Mouse (Mus musculus): ENCODE results near the gene Yipf1. TPM values are rescaled to one million over a fixed set of nuclear protein-coding genes. Genes with fewer than 3 reads are reported as not detected.
"Not testable (repeated sequence)": the region's sequence is repeated elsewhere in the genome, so short reads cannot be mapped to it uniquely, and the experiment has no call there.

Gene Yipf1
- polyA plus RNA-seq, 1 experiment from 2014 or later = 38.8 TPM

- Histone ChIP-seq H3K27ac (no peak overlapping the region), H3K4me3 (no peak overlapping the region), H3K27me3 (ENCODE audit: poor library complexity, severe bottlenecking) (no peaks in the 10 kb centered on the region), H3K9me3 (no peaks in the 10 kb centered on the region), H3K36me3 (replicated peaks) (0 out of 2 replicates have a peak, but pooled peaks cover 4% of the 10 kb centered on the region), H3K4me1 (no peaks in the 10 kb centered on the region)
- no peak for DNase-seq (ENCODE audit: extremely low spot score, low spot score)
- WGBS = 89% methylated on average over 7 of the region's 7 CpGs
Observed at GRCm38 (mm10) chr4:107360457-107361145, 46.4 kb downstream of the Yipf1 start.

GRCm38 (mm10) chr4:107362755-107363154 lies 48.6 kb downstream of the Yipf1 start:
- no peaks in the 10 kb centered on the region for H3K4me1 ChIP-seq
- no peak for DNase-seq (ENCODE audit: extremely low spot score, low spot score)
- WGBS = 73% methylated on average over 4 of the region's 4 CpGs
- no peaks in the 10 kb centered on the region for H3K27me3 ChIP-seq (ENCODE audit: poor library complexity, severe bottlenecking)
- H3K27ac ChIP-seq = no peak overlapping the region
- no peaks in the 10 kb centered on the region for H3K9me3 ChIP-seq
- no peak overlapping the region for H3K4me3 ChIP-seq
- 0 out of 2 replicates have a peak, but pooled peaks cover 4% of the 10 kb centered on the region for H3K36me3 ChIP-seq (replicated peaks)

DNA sequence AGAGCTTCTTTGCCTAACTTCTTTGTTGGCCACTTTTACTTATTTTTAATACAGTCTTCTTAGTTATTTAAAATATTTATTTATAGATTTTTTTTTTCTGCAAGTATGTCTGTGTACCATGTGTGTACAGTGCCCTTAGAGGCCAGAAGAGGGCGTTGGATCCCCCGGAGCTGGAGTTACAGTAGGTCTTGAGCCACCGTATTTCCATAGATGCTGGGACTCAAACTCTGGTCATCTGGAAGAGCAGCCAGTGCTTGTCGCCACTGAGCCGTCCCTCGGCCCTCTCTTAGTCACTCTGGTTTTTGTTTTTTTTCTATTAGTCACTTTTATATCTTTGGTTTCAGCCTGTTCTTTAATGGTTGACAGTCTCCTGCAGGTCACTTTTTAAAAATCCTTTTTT lies 49.4 kb downstream of the Yipf1 start:
- Histone ChIP-seq H3K9me3 (no peaks in the 10 kb centered on the region), H3K27me3 (ENCODE audit: poor library complexity, severe bottlenecking) (no peaks in the 10 kb centered on the region), H3K36me3 (replicated peaks) (0 out of 2 replicates have a peak, but pooled peaks cover 4% of the 10 kb centered on the region), H3K4me3 (no peak overlapping the region), H3K4me1 (peaks cover 3% of the 10 kb centered on the region), H3K27ac (no peak overlapping the region)
- WGBS = 83% methylated on average over 6 of the region's 6 CpGs
- DNase-seq (ENCODE audit: extremely low spot score, low spot score) = no peak

DNA sequence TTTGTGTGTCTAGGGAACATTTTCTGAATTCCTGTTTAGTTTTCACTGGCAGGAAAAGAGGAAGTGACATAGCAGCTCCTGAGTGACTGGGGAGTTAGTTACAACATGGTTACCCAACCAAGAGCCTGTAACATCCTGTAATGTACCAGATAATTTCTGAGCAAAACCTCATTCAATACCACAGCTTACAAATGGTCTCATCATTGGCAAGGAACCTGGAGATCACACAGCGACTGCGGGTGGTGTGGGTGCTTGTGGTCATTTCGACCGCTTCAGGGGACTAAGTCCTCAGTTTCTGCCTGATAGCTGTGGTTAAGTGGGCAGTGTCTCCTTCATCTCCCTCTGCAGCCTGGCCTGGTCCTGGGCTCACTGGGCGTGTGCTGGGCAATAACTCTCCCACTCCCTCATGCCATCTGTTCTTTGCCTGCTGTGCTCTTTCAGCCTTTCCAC lies 50.1 kb downstream of the Yipf1 start:
- DNase-seq (ENCODE audit: extremely low spot score, low spot score) = no peak
- Histone ChIP-seq H3K36me3 (replicated peaks) (peaks cover 5% of the 10 kb centered on the region; the same call in 1 of the 2 replicates), H3K9me3 (no peaks in the 10 kb centered on the region), H3K4me3 (no peak overlapping the region), H3K27me3 (ENCODE audit: poor library complexity, severe bottlenecking) (no peaks in the 10 kb centered on the region), H3K27ac (no peak overlapping the region), H3K4me1 (peaks cover 9% of the 10 kb centered on the region)
- WGBS = 91% methylated on average over 5 of the region's 5 CpGs

DNA sequence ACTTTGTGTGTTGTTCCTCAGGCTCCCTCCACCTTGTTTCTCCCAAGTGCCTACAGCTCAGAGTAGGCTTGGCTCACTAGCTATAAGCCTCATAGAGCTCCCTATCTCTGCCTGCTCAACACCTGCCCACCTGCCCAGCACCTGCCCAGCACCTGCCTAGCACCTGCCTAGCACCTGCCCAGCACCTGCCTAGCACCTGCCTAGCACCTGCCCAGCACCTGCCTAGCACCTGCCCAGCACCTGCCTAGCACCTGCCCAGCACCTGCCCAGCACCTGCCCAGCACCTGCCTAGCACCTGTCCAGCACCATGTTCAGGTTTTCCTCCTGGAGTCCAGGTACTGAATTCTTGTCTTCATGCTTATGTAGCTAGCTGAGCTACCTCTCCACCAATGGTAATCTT lies 52.2 kb downstream of the Yipf1 start:
- Histone ChIP-seq H3K36me3 (replicated peaks) (peaks cover 23% of the 10 kb centered on the region), H3K4me1 (peaks cover 15% of the 10 kb centered on the region)
- not testable (repeated sequence) for H3K9me3 ChIP-seq; H3K27ac ChIP-seq; DNase-seq (ENCODE audit: extremely low spot score, low spot score); H3K27me3 ChIP-seq (ENCODE audit: poor library complexity, severe bottlenecking); H3K4me3 ChIP-seq

DNA sequence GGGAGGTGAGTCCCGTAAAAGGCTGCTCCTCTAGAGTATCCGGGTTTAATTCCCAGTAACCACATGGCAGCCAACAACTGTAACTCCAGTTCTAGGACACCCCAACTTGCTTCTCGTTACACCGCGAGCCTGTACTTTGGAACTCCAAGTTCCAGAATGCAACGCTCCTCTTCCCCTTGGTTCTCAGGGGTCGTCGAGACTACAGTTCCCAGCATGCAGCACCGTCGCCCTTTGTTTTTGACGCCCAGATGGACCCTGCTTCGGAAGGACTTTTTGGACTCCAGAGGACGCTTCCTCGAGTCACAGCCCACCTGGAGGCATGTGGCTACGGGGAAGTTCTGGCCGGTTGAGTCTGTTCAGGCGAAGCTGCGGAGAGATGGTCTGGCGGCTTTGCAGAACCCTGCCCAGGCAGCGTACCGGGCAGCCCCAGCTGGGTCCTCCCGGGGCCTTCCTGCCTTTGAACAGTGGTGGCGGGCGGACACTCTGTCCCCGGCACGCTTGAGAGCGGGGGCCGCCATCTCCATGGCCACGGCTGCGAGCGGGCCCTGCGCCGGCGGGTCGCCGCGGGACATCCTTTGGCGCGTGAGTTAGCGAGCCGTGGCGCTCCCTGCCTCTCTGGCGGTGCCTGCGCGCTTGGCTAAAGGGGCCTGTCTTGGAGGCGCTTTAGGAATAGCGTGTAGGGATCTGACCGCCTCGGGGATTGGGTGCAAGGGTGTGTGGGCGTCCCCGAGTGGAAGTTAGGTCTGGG lies 53.6 kb downstream of the Yipf1 start, which contains the start of gene Ndc1:
Gene Ndc1 (plus strand): TSS at position 218 of the 748 bp plus-strand sequence.
- Histone ChIP-seq H3K36me3 (replicated peaks) (peaks cover 36% of the 10 kb centered on the region), H3K4me3 (peak within 1 kb of the TSS; percentile 93), H3K9me3 (no peaks in the 10 kb centered on the region), H3K4me1 (peaks cover 15% of the 10 kb centered on the region), H3K27me3 (ENCODE audit: poor library complexity, severe bottlenecking) (no peaks in the 10 kb centered on the region), H3K27ac (peak within 1 kb of the TSS; percentile 99)
- DNase-seq (ENCODE audit: extremely low spot score, low spot score) = peak; percentile 92
- WGBS = under 1% methylated on average over 51 of the region's 51 CpGs

- H3K4me3 ChIP-seq = no peak overlapping the region
- DNase-seq (ENCODE audit: extremely low spot score, low spot score) = no peak
- peaks cover 15% of the 10 kb centered on the region for H3K4me1 ChIP-seq
- WGBS = 80% methylated on average over 2 of the region's 2 CpGs
- H3K36me3 ChIP-seq (replicated peaks) = peaks cover 82% of the 10 kb centered on the region
- H3K27me3 ChIP-seq (ENCODE audit: poor library complexity, severe bottlenecking) = no peaks in the 10 kb centered on the region
- H3K9me3 ChIP-seq = no peaks in the 10 kb centered on the region
- H3K27ac ChIP-seq = no peak overlapping the region
Observed at GRCm38 (mm10) chr4:107372304-107372703, 58.1 kb downstream of the Yipf1 start.

GRCm38 (mm10) chr4:107374677-107375076 lies 60.5 kb downstream of the Yipf1 start:
- no peak for DNase-seq (ENCODE audit: extremely low spot score, low spot score)
- no peaks in the 10 kb centered on the region for H3K27me3 ChIP-seq (ENCODE audit: poor library complexity, severe bottlenecking)
- WGBS = 92% methylated on average over 4 of the region's 4 CpGs
- no peak overlapping the region for H3K4me3 ChIP-seq
- H3K4me1 ChIP-seq = 0 out of 2 replicates have a peak, but pooled peaks cover 1% of the 10 kb centered on the region
- peaks cover 97% of the 10 kb centered on the region for H3K36me3 ChIP-seq (replicated peaks)
- H3K27ac ChIP-seq = no peak overlapping the region
- no peaks in the 10 kb centered on the region for H3K9me3 ChIP-seq

- no peak overlapping the region for H3K4me3 ChIP-seq
- peaks cover 96% of the 10 kb centered on the region for H3K36me3 ChIP-seq (replicated peaks)
- no peaks in the 10 kb centered on the region for H3K27me3 ChIP-seq (ENCODE audit: poor library complexity, severe bottlenecking)
- WGBS = 91% methylated on average over 6 of the region's 6 CpGs
- H3K27ac ChIP-seq = no peak overlapping the region
- no peaks in the 10 kb centered on the region for H3K9me3 ChIP-seq
- H3K4me1 ChIP-seq = no peaks in the 10 kb centered on the region
- DNase-seq (ENCODE audit: extremely low spot score, low spot score) = no peak
Observed at GRCm38 (mm10) chr4:107378954-107379353, 64.8 kb downstream of the Yipf1 start.

DNA sequence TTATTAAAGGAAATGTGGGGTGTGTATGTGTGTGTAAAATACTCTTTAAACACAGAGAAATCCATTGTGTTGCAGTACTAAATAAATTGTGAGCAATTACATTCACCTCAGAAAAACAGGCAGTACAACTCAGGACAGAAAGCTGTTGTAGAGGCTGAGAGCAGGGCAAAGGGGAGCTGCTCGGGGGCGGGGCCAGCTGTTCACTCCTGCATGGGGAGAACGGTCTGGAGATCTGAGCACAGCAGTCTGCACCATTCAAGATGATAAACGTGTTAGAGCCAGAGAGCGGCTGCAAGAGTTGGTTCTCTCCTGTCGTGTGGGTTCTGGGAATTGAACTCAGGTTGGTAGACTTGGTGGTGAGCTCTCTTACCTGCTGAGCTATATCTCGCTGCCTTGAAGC lies 66.7 kb downstream of the Yipf1 start:
- Histone ChIP-seq H3K36me3 (replicated peaks) (peaks cover 96% of the 10 kb centered on the region), H3K9me3 (no peaks in the 10 kb centered on the region)
- WGBS = 88% methylated on average over 7 of the region's 7 CpGs

DNA sequence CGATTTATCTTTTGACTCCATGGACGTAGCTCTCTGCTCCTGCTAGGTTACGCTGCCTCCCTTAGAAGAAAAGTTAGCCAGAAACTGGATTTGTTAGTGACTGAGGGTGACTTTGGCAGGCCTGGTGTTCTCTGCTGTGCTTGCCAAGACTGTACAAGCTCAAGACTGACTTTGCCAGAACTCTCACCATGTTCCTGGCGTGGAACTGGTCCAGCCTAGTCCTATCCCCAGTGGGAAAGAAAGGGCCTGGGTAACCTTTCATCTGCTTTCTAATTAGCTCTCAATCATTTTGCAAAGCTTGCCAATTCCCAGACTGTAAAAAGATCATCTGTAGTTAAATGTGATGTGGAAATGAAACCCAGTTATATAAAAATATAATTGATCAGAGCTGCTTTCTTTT lies 72.9 kb downstream of the Yipf1 start:
- H3K9me3 ChIP-seq = no peaks in the 10 kb centered on the region
- DNase-seq (ENCODE audit: extremely low spot score, low spot score) = no peak
- 94% methylated on average over 4 of the region's 4 CpGs for WGBS
- peaks cover 98% of the 10 kb centered on the region for H3K36me3 ChIP-seq (replicated peaks)
- H3K27me3 ChIP-seq (ENCODE audit: poor library complexity, severe bottlenecking) = no peaks in the 10 kb centered on the region
- no peak overlapping the region for H3K27ac ChIP-seq
- H3K4me1 ChIP-seq = no peaks in the 10 kb centered on the region
- no peak overlapping the region for H3K4me3 ChIP-seq

More for the DNA sequence above, 66.7 kb downstream of the Yipf1 start:
- Histone ChIP-seq H3K4me3 (no peak overlapping the region), H3K27ac (no peak overlapping the region), H3K4me1 (no peaks in the 10 kb centered on the region), H3K27me3 (ENCODE audit: poor library complexity, severe bottlenecking) (no peaks in the 10 kb centered on the region)
- no peak for DNase-seq (ENCODE audit: extremely low spot score, low spot score)

DNA sequence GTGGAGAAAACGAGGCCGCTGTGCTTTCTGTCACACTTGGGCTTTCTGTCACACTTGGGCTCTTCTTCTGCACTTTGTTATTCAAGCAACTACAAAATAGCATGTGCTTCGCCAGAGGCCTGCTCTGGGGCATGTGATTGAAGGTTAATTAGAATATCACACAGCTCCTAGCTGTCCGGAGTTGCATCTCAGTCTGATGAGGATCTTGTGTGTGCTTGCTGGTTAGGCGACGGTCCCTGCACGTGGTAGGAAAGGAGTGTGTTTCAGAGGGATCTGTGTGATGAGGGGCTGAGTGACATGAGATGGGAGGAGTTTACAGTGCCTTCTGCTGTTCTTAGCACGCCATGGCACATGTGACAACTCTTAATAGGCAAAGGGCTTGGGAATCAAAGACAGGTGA lies 73.3 kb downstream of the Yipf1 start:
- Histone ChIP-seq H3K27me3 (ENCODE audit: poor library complexity, severe bottlenecking) (no peaks in the 10 kb centered on the region), H3K36me3 (replicated peaks) (peaks cover 98% of the 10 kb centered on the region), H3K9me3 (no peaks in the 10 kb centered on the region), H3K4me3 (no peak overlapping the region), H3K4me1 (no peaks in the 10 kb centered on the region), H3K27ac (no peak overlapping the region)
- 95% methylated on average over 8 of the region's 8 CpGs for WGBS
- DNase-seq (ENCODE audit: extremely low spot score, low spot score) = no peak

- Histone ChIP-seq H3K27ac (no peak overlapping the region), H3K9me3 (no peaks in the 10 kb centered on the region), H3K27me3 (ENCODE audit: poor library complexity, severe bottlenecking) (no peaks in the 10 kb centered on the region), H3K4me3 (no peak overlapping the region), H3K36me3 (replicated peaks) (peaks cover 98% of the 10 kb centered on the region), H3K4me1 (no peaks in the 10 kb centered on the region)
- no peak for DNase-seq (ENCODE audit: extremely low spot score, low spot score)
- 95% methylated on average over 2 of the region's 2 CpGs for WGBS
Observed at GRCm38 (mm10) chr4:107388291-107388690, 74.1 kb downstream of the Yipf1 start.
